Mouse (Mus musculus): ENCODE results near the gene Cldn3. TPM values are rescaled to one million over a fixed set of nuclear protein-coding genes. Genes with fewer than 3 reads are reported as not detected.

The Cldn3 gene
- total and polyA plus RNA-seq, 2 experiments from 2014 or later, result 1.4 to 15.2 TPM

DNA sequence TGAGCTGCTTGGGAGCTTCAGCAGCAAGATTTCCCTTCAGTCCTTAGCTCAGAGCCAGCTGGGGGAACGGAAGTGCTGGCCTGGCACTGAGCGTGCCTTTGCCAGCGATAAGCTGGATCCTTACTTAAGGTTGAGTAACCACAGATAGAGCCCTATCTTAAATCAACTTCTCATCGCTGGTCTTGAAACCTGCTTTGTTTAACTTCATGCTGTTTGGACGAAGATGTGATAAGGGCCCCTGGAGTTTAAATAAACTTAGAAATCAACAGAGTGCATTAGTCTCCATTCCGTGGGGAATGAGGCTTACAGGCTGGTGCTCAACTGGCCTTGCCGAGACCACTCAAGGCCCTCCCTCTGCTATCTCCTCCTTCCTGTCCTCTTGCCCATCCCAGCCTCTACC is 11.7 kb upstream of the Cldn3 start:
- peaks cover 4% of the 10 kb centered on the region; the same call in 1 of the 2 replicates for H3K4me1 ChIP-seq (ENCODE audit: control insufficient read depth, insufficient read depth)
- no peaks in the 10 kb centered on the region for H3K36me3 ChIP-seq (replicated peaks; ENCODE audit: control insufficient read depth, insufficient read depth, low read length)
- no peak for ATAC-seq (ENCODE audit: insufficient read depth, low read depth)
- WGBS, result 12% methylated on average over 7 of the region's 7 CpGs
- DNase-seq (ENCODE audit: low spot score), result no peak
- no peaks in the 10 kb centered on the region for H3K9me3 ChIP-seq (replicated peaks; ENCODE audit: control insufficient read depth, low read length)
- no peak overlapping the region for H3K4me3 ChIP-seq (ENCODE audit: low read depth, low read length)
- no peaks in the 10 kb centered on the region for H3K27me3 ChIP-seq (ENCODE audit: control insufficient read depth, insufficient read depth, low read length)
- no peak overlapping the region for H3K9ac ChIP-seq (replicated peaks; ENCODE audit: low read depth, low read length)
- TF ChIP-seq CTCF (IDR thresholded peaks at IDR 0.05; ENCODE audit: low read depth) (no peak), EP300 (IDR thresholded peaks at IDR 0.05; ENCODE audit: low read depth) (no peak)
- H3K27ac ChIP-seq (ENCODE audit: low read depth), result no peak overlapping the region
- no peak overlapping the region for H3K4me2 ChIP-seq (ENCODE audit: low read depth, low read length)

DNA sequence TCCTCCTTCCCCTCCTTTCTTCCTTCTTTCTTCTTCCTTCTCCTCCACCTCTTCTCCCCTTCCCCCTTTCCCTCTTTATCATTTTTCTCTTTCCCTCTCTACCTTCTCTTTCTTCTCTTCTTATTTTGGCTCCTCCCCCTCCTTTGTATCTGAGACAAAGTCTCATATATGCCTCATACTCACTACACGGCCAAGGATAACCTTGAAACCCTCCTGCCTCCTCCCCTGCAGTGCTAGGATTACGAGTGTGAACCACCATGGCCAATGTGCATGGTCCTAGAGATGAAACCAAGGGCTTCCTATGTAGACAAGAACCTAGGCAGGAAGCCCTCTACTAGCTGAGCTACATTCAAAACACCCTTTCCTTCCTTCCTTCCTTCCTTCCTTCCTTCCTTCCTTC is 11.1 kb upstream of the Cldn3 start:
- H3K4me1 ChIP-seq (ENCODE audit: control insufficient read depth, insufficient read depth), result peaks cover 4% of the 10 kb centered on the region; the same call in 1 of the 2 replicates
- no peaks in the 10 kb centered on the region for H3K36me3 ChIP-seq (replicated peaks; ENCODE audit: control insufficient read depth, insufficient read depth, low read length)
- no peaks in the 10 kb centered on the region for H3K27me3 ChIP-seq (ENCODE audit: control insufficient read depth, insufficient read depth, low read length)
- H3K27ac ChIP-seq (ENCODE audit: low read depth), result no peak overlapping the region
- H3K9me3 ChIP-seq (replicated peaks; ENCODE audit: control insufficient read depth, low read length), result no peaks in the 10 kb centered on the region
- ATAC-seq (ENCODE audit: insufficient read depth, low read depth) (no peak), DNase-seq (ENCODE audit: low spot score) (no peak)
- 49% methylated on average over 2 of the region's 2 CpGs for WGBS
- TF ChIP-seq EP300 (IDR thresholded peaks at IDR 0.05; ENCODE audit: low read depth) (no peak), CTCF (IDR thresholded peaks at IDR 0.05; ENCODE audit: low read depth) (no peak)
- no peak overlapping the region for H3K4me3 ChIP-seq (ENCODE audit: low read depth, low read length)
- no peak overlapping the region for H3K4me2 ChIP-seq (ENCODE audit: low read depth, low read length)
- H3K9ac ChIP-seq (replicated peaks; ENCODE audit: low read depth, low read length), result no peak overlapping the region

DNA sequence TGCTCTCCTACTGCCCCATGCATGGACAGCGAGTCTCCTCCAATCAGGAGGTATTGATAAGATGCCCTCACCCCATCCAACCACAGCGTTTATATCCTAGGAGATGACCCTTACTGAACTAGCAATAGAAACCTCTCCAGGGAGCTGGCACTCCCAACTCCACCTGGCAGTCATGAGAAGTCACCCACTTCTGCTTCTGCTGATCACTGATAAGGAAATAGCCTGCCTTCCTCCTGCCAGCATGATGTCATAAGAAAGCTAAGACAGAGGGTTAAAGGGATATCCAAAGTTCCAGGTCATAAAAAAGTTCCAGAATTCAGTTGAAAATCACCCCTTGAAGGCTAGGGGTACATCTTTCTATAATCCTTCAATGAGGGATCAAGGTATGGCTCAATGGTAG is 9.8 kb upstream of the Cldn3 start:
- no peak for ATAC-seq (ENCODE audit: insufficient read depth, low read depth)
- H3K27me3 ChIP-seq (ENCODE audit: control insufficient read depth, insufficient read depth, low read length), result no peaks in the 10 kb centered on the region

GRCm38 (mm10) chr5:134976577-134977250 is 9.3 kb upstream of the Cldn3 start:
- TF ChIP-seq CTCF (IDR thresholded peaks at IDR 0.05; ENCODE audit: low read depth) (no peak), EP300 (IDR thresholded peaks at IDR 0.05; ENCODE audit: low read depth) (no peak)
- H3K4me2 ChIP-seq (ENCODE audit: low read depth, low read length), result no peak overlapping the region
- H3K9me3 ChIP-seq (replicated peaks; ENCODE audit: control insufficient read depth, low read length), result no peaks in the 10 kb centered on the region
- no peak for DNase-seq (ENCODE audit: low spot score)
- no peaks in the 10 kb centered on the region for H3K36me3 ChIP-seq (replicated peaks; ENCODE audit: control insufficient read depth, insufficient read depth, low read length)
- no peak for ATAC-seq (ENCODE audit: insufficient read depth, low read depth)
- 71% methylated on average over 14 of the region's 14 CpGs for WGBS
- no peak overlapping the region for H3K4me3 ChIP-seq (ENCODE audit: low read depth, low read length)
- H3K9ac ChIP-seq (replicated peaks; ENCODE audit: low read depth, low read length), result no peak overlapping the region
- peaks cover 4% of the 10 kb centered on the region; the same call in 1 of the 2 replicates for H3K4me1 ChIP-seq (ENCODE audit: control insufficient read depth, insufficient read depth)
- no peaks in the 10 kb centered on the region for H3K27me3 ChIP-seq (ENCODE audit: control insufficient read depth, insufficient read depth, low read length)
- H3K27ac ChIP-seq (ENCODE audit: low read depth), result no peak overlapping the region

More for the DNA sequence above, 9.8 kb upstream of the Cldn3 start:
- Histone ChIP-seq H3K9ac (replicated peaks; ENCODE audit: low read depth, low read length) (no peak overlapping the region), H3K4me3 (ENCODE audit: low read depth, low read length) (no peak overlapping the region), H3K4me2 (ENCODE audit: low read depth, low read length) (no peak overlapping the region), H3K4me1 (ENCODE audit: control insufficient read depth, insufficient read depth) (peaks cover 4% of the 10 kb centered on the region; the same call in 1 of the 2 replicates), H3K36me3 (replicated peaks; ENCODE audit: control insufficient read depth, insufficient read depth, low read length) (no peaks in the 10 kb centered on the region), H3K9me3 (replicated peaks; ENCODE audit: control insufficient read depth, low read length) (no peaks in the 10 kb centered on the region), H3K27ac (ENCODE audit: low read depth) (no peak overlapping the region)
- DNase-seq (ENCODE audit: low spot score), result no peak
- 57% methylated on average over 2 of the region's 2 CpGs for WGBS
- TF ChIP-seq EP300 (IDR thresholded peaks at IDR 0.05; ENCODE audit: low read depth), result no peak
- no peak for TF ChIP-seq CTCF (IDR thresholded peaks at IDR 0.05; ENCODE audit: low read depth)

- WGBS, result 34% methylated on average over 4 of the region's 4 CpGs
- Histone ChIP-seq H3K27ac (ENCODE audit: low read depth) (no peak overlapping the region), H3K9me3 (replicated peaks; ENCODE audit: control insufficient read depth, low read length) (no peaks in the 10 kb centered on the region), H3K9ac (replicated peaks; ENCODE audit: low read depth, low read length) (no peak overlapping the region), H3K4me3 (ENCODE audit: low read depth, low read length) (no peak overlapping the region), H3K4me1 (ENCODE audit: control insufficient read depth, insufficient read depth) (peaks cover 4% of the 10 kb centered on the region; the same call in 1 of the 2 replicates), H3K36me3 (replicated peaks; ENCODE audit: control insufficient read depth, insufficient read depth, low read length) (no peaks in the 10 kb centered on the region), H3K27me3 (ENCODE audit: control insufficient read depth, insufficient read depth, low read length) (no peaks in the 10 kb centered on the region), H3K4me2 (ENCODE audit: low read depth, low read length) (no peak overlapping the region)
- TF ChIP-seq EP300 (IDR thresholded peaks at IDR 0.05; ENCODE audit: low read depth), result no peak
- no peak for TF ChIP-seq CTCF (IDR thresholded peaks at IDR 0.05; ENCODE audit: low read depth)
- no peak for DNase-seq (ENCODE audit: low spot score)
- no peak for ATAC-seq (ENCODE audit: insufficient read depth, low read depth)
Measured at GRCm38 (mm10) chr5:134977837-134978236, 8.2 kb upstream of the Cldn3 start.

DNA sequence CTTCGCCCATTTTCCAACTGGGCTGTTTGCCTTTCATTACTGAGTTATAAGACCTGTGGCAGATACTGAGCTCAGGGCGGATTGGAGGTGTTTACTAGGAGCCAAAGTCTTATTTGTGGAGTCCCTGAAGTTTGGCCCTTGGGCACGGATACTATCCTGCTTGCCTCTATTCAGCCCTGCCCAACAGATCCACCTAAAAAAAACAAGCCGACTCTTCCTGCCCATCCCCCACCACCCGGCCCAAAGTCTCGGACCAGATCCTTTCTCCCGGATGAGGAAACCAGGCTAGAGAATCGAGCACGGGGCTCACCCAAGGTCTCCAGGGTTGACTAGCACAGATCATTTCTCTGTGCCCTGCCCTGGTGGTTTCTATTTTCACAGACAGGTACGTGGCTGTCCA is 4.9 kb upstream of the Cldn3 start:
- TF ChIP-seq EP300 (IDR thresholded peaks at IDR 0.05; ENCODE audit: low read depth), result no peak
- no peak for TF ChIP-seq CTCF (IDR thresholded peaks at IDR 0.05; ENCODE audit: low read depth)
- WGBS, result 46% methylated on average over 10 of the region's 10 CpGs
- Histone ChIP-seq H3K27me3 (ENCODE audit: control insufficient read depth, insufficient read depth, low read length) (peaks cover 24% of the 10 kb centered on the region), H3K36me3 (replicated peaks; ENCODE audit: control insufficient read depth, insufficient read depth, low read length) (no peaks in the 10 kb centered on the region), H3K9ac (replicated peaks; ENCODE audit: low read depth, low read length) (no peak overlapping the region), H3K9me3 (replicated peaks; ENCODE audit: control insufficient read depth, low read length) (no peaks in the 10 kb centered on the region), H3K27ac (ENCODE audit: low read depth) (no peak overlapping the region), H3K4me1 (ENCODE audit: control insufficient read depth, insufficient read depth) (no peaks in the 10 kb centered on the region), H3K4me2 (ENCODE audit: low read depth, low read length) (no peak overlapping the region), H3K4me3 (ENCODE audit: low read depth, low read length) (no peak overlapping the region)
- DNase-seq (ENCODE audit: low spot score) (no peak), ATAC-seq (ENCODE audit: insufficient read depth, low read depth) (no peak)
